Mouse (Mus musculus) kidney, postnatal 0 days (tissue): Measurements from ENCODE around the gene Serpina3i. TPM values are rescaled to one million over a fixed set of nuclear protein-coding genes. Genes with fewer than 3 reads are reported as not detected.

Experiments used
- ATAC-seq: fragments of 200-750 bp; cut with Nextera tagmentation; replicated peaks from 2 replicates; pipeline ENCODE4 v1.8.0; 2017; ENCODE audit warnings: low read depth, moderate number of reproducible peaks, moderate TSS enrichment, moderate library complexity; ENCODE audit not compliant: low FRiP score
- DNase-seq: peaks from one replicate; pipeline ENCODE4 v3.0.0-alpha.2; 2016; ENCODE audit warnings: low spot score
- H3K27ac ChIP-seq: fragments of 300-500 bp; sonication (generic); 2 replicates; pipeline ENCODE4 v1.5.1; 2014; ENCODE audit warnings: mild to moderate bottlenecking
- H3K27me3 ChIP-seq: fragments of 300-500 bp; sonication (generic); 2 replicates; pipeline ENCODE4 v1.6.1; 2014; ENCODE audit warnings: low read length, mixed read lengths; ENCODE audit not compliant: insufficient read depth
- H3K36me3 ChIP-seq: fragments of 300-500 bp; sonication (generic); 2 replicates; pipeline ENCODE4 v1.6.1; 2014; ENCODE audit warnings: low read length, mixed read lengths; ENCODE audit not compliant: insufficient read depth
- H3K4me1 ChIP-seq: fragments of 300-500 bp; sonication (generic); replicated peaks from 2 replicates; pipeline ENCODE4 v1.6.1; 2014; ENCODE audit warnings: antibody characterized with exemption, low read length, mixed read lengths; ENCODE audit not compliant: insufficient read depth
- H3K4me2 ChIP-seq: fragments of 300-500 bp; sonication (generic); 2 replicates; pipeline ENCODE4 v1.6.1; 2014; ENCODE audit warnings: mild to moderate bottlenecking, low read length, moderate library complexity, mixed read lengths
- H3K4me3 ChIP-seq: fragments of 300-500 bp; sonication (generic); replicated peaks from 2 replicates; pipeline ENCODE4 v1.5.1; 2014; ENCODE audit warnings: low read depth, low read length
- H3K9ac ChIP-seq: fragments of 300-500 bp; sonication (generic); 2 replicates; pipeline ENCODE4 v1.6.1; 2014; ENCODE audit warnings: low read depth, low read length
- H3K9me3 ChIP-seq: fragments of 300-500 bp; sonication (generic); replicated peaks from 2 replicates; pipeline ENCODE4 v1.6.1; 2016; ENCODE audit warnings: low read length, inconsistent platforms, mixed read lengths
- CTCF ChIP-seq: IDR thresholded peaks from 2 replicates; pipeline ENCODE4 v1.5.1; 2016; ENCODE audit warnings: antibody characterized with exemption, low read depth, mild to moderate bottlenecking, moderate library complexity
- WGBS: fragments of 180-500 bp; shearing (Covaris S2); extraction: QIAGEN DNeasy Blood & Tissue Kit; methylation state at CpG from one replicate; pipeline ENCODE4 v1.1.7; 2014; 5-methylcytosine and 5-hydroxymethylcytosine counted together
- polyA plus RNA-seq: library from polyadenylated mRNA; unstranded; fragments of >200 nt; fragmentation: Nextera tagmentation; extraction: Ambion mirVana; gene quantifications from 2 replicates; pipeline ENCODE4 v1.2.1, GENCODE M21; 2015

Serpina3i gene
- polyA plus RNA-seq, 1 experiment from 2014 or later, result 0.24 TPM

- Histone ChIP-seq H3K4me3 (no peak overlapping the region), H3K27me3 (no peaks in the 10 kb centered on the region), H3K36me3 (no peaks in the 10 kb centered on the region), H3K4me2 (no peak overlapping the region), H3K9me3 (no peaks in the 10 kb centered on the region), H3K9ac (no peak overlapping the region), H3K27ac (no peak overlapping the region), H3K4me1 (no peaks in the 10 kb centered on the region)
- TF ChIP-seq CTCF, result no peak
- ATAC-seq, result no peak
- peak; percentile 64 for DNase-seq
These were observed 15.3 kb upstream of the Serpina3i start for GRCm38 (mm10) chr12:104247553-104248002.

- Histone ChIP-seq H3K4me3 (no peak overlapping the region), H3K4me1 (no peaks in the 10 kb centered on the region), H3K4me2 (no peak overlapping the region), H3K9ac (no peak overlapping the region), H3K27ac (no peak overlapping the region), H3K27me3 (no peaks in the 10 kb centered on the region), H3K9me3 (no peaks in the 10 kb centered on the region), H3K36me3 (no peaks in the 10 kb centered on the region)
- TF ChIP-seq CTCF, result no peak
- DNase-seq (no peak), ATAC-seq (no peak)
- WGBS, result 77% methylated on average over 3 of the region's 3 CpGs
These were observed 14.7 kb upstream of the Serpina3i start for GRCm38 (mm10) chr12:104248231-104248630.

- H3K36me3 ChIP-seq, result no peaks in the 10 kb centered on the region
- no peak overlapping the region for H3K4me2 ChIP-seq
- 8% methylated on average over 3 of the region's 3 CpGs for WGBS
- H3K4me1 ChIP-seq, result no peaks in the 10 kb centered on the region
- ATAC-seq (peak; percentile 66; the same call in 1 of the 2 replicates), DNase-seq (peak; percentile 63)
- no peak overlapping the region for H3K4me3 ChIP-seq
- H3K27ac ChIP-seq, result no peak overlapping the region
- no peak for TF ChIP-seq CTCF
- no peaks in the 10 kb centered on the region for H3K9me3 ChIP-seq
- H3K27me3 ChIP-seq, result no peaks in the 10 kb centered on the region
- H3K9ac ChIP-seq, result no peak overlapping the region
These were observed 1.9 kb upstream of the Serpina3i start for GRCm38 (mm10) chr12:104261041-104261440.

- Histone ChIP-seq H3K36me3 (no peaks in the 10 kb centered on the region), H3K4me2 (no peak overlapping the region), H3K27me3 (no peaks in the 10 kb centered on the region), H3K4me1 (no peaks in the 10 kb centered on the region), H3K9me3 (no peaks in the 10 kb centered on the region), H3K4me3 (no peak overlapping the region), H3K27ac (no peak overlapping the region), H3K9ac (no peak overlapping the region)
- ATAC-seq, result no peak
- no peak for DNase-seq
- 74% methylated on average over 3 of the region's 3 CpGs for WGBS
- TF ChIP-seq CTCF, result no peak
These were observed 3.5 kb downstream of the Serpina3i start for GRCm38 (mm10) chr12:104266374-104266773.

GRCm38 (mm10) chr12:104278216-104279055, 15.5 kb downstream of the Serpina3i start:
- H3K9me3 ChIP-seq, result no peaks in the 10 kb centered on the region
- WGBS, result 86% methylated on average over 18 of the region's 18 CpGs
- H3K36me3 ChIP-seq, result no peaks in the 10 kb centered on the region
- H3K4me1 ChIP-seq, result no peaks in the 10 kb centered on the region
- no peak overlapping the region for H3K4me3 ChIP-seq
- H3K9ac ChIP-seq, result no peak overlapping the region
- no peak for TF ChIP-seq CTCF
- ATAC-seq, result no peak
- no peak for DNase-seq
- H3K27ac ChIP-seq, result no peak overlapping the region
- H3K4me2 ChIP-seq, result no peak overlapping the region
- H3K27me3 ChIP-seq, result no peaks in the 10 kb centered on the region

GRCm38 (mm10) chr12:104279056-104279435, 16.1 kb downstream of the Serpina3i start:
- Histone ChIP-seq H3K9ac (no peak overlapping the region), H3K4me1 (no peaks in the 10 kb centered on the region), H3K9me3 (no peaks in the 10 kb centered on the region), H3K4me3 (no peak overlapping the region), H3K27me3 (no peaks in the 10 kb centered on the region), H3K4me2 (no peak overlapping the region), H3K36me3 (no peaks in the 10 kb centered on the region), H3K27ac (no peak overlapping the region)
- DNase-seq, result no peak
- ATAC-seq, result no peak
- 2% methylated on average over 3 of the region's 3 CpGs for WGBS
- no peak for TF ChIP-seq CTCF
